Mouse (Mus musculus): ENCODE results near the gene Ovca2. TPM values are rescaled to one million over a fixed set of nuclear protein-coding genes. Genes with fewer than 3 reads are reported as not detected.

The Ovca2 gene
- total RNA-seq, 2 experiments from 2014 or later, result 11.0 to 13.3 TPM

GRCm38 (mm10) chr11:75161417-75162008 lies 17.1 kb downstream of the Ovca2 start:
- intact Hi-C loops (cut with DNase I), result no loop called here
- no peak for DNase-seq (ENCODE audit: low spot score in 2 of 2)

- no peak for DNase-seq (ENCODE audit: low spot score in 2 of 2)
- intact Hi-C loops (cut with DNase I), result no loop called here
These were observed 17.7 kb downstream of the Ovca2 start for GRCm38 (mm10) chr11:75160954-75161353.

GRCm38 (mm10) chr11:75159564-75159963 lies 19.1 kb downstream of the Ovca2 start:
- DNase-seq (ENCODE audit: low spot score in 2 of 2), result no peak
- intact Hi-C loops (cut with DNase I), result no loop called here

- intact Hi-C loops (cut with DNase I), result no loop called here
- DNase-seq (ENCODE audit: low spot score in 2 of 2), result no peak
These were observed 20.2 kb downstream of the Ovca2 start for GRCm38 (mm10) chr11:75158432-75158831.

GRCm38 (mm10) chr11:75157901-75158300 lies 20.7 kb downstream of the Ovca2 start:
- intact Hi-C loops (cut with DNase I), result no loop called here
- no peak for DNase-seq (ENCODE audit: low spot score in 2 of 2)

- intact Hi-C loops (cut with DNase I), result no loop called here
- no peak for DNase-seq (ENCODE audit: low spot score in 2 of 2)
These were observed 21.6 kb downstream of the Ovca2 start for GRCm38 (mm10) chr11:75157037-75157436.

- intact Hi-C loops (cut with DNase I), result no loop called here
- DNase-seq (ENCODE audit: low spot score in 2 of 2), result no peak
These were observed 22.2 kb downstream of the Ovca2 start for GRCm38 (mm10) chr11:75156416-75156815.

GRCm38 (mm10) chr11:75155985-75156384 lies 22.6 kb downstream of the Ovca2 start:
- intact Hi-C loops (cut with DNase I), result no loop called here

GRCm38 (mm10) chr11:75154053-75154585 lies 24.5 kb downstream of the Ovca2 start:
- DNase-seq (ENCODE audit: low spot score in 2 of 2), result no peak
- intact Hi-C loops (cut with DNase I), result no loop called here

More at GRCm38 (mm10) chr11:75155985-75156384, 22.6 kb downstream of the Ovca2 start:
- DNase-seq (ENCODE audit: low spot score in 2 of 2), result no peak

- no peak for DNase-seq (ENCODE audit: low spot score in 2 of 2)
- intact Hi-C loops (cut with DNase I), result no loop called here
These were observed 25.8 kb downstream of the Ovca2 start for GRCm38 (mm10) chr11:75152603-75153557.

GRCm38 (mm10) chr11:75150346-75150745 lies 28.3 kb downstream of the Ovca2 start:
- DNase-seq (ENCODE audit: low spot score in 2 of 2), result no peak
- intact Hi-C loops (cut with DNase I), result no loop called here

- DNase-seq (ENCODE audit: low spot score in 2 of 2), result no peak
- intact Hi-C loops (cut with DNase I), result no loop called here
These were observed 30.2 kb downstream of the Ovca2 start for GRCm38 (mm10) chr11:75148332-75149035.

- intact Hi-C loops (cut with DNase I), result no loop called here
- no peak for DNase-seq (ENCODE audit: low spot score in 2 of 2)
These were observed 30.8 kb downstream of the Ovca2 start for GRCm38 (mm10) chr11:75147846-75148168.

GRCm38 (mm10) chr11:75147106-75147845 lies 31.4 kb downstream of the Ovca2 start:
- DNase-seq (ENCODE audit: low spot score in 2 of 2), result no peak
- intact Hi-C loops (cut with DNase I), result no loop called here

- intact Hi-C loops (cut with DNase I), result no loop called here
These were observed 32.8 kb downstream of the Ovca2 start for GRCm38 (mm10) chr11:75145841-75146240.

GRCm38 (mm10) chr11:75142749-75143148 lies 35.9 kb downstream of the Ovca2 start:
- intact Hi-C loops (cut with DNase I), result no loop called here
- no peak for DNase-seq (ENCODE audit: low spot score in 2 of 2)

More at GRCm38 (mm10) chr11:75145841-75146240, 32.8 kb downstream of the Ovca2 start:
- no peak for DNase-seq (ENCODE audit: low spot score in 2 of 2)

GRCm38 (mm10) chr11:75141913-75142312 lies 36.7 kb downstream of the Ovca2 start:
- intact Hi-C loops (cut with DNase I), result no loop called here
- no peak for DNase-seq (ENCODE audit: low spot score in 2 of 2)

GRCm38 (mm10) chr11:75141038-75141437 lies 37.6 kb downstream of the Ovca2 start:
- intact Hi-C loops (cut with DNase I), result no loop called here
- no peak for DNase-seq (ENCODE audit: low spot score in 2 of 2)

- intact Hi-C loops (cut with DNase I), result no loop called here
- no peak for DNase-seq (ENCODE audit: low spot score in 2 of 2)
These were observed 38.2 kb downstream of the Ovca2 start for GRCm38 (mm10) chr11:75140431-75140830.
